Mouse (Mus musculus): ENCODE measurements at regions not wholly inside any gene's neighbourhood (a gene's known extent, or its start where the extent isn't known, plus 50 kb on each side); places are given as distances from the start of the nearest gene placed in this dataset.

DNA sequence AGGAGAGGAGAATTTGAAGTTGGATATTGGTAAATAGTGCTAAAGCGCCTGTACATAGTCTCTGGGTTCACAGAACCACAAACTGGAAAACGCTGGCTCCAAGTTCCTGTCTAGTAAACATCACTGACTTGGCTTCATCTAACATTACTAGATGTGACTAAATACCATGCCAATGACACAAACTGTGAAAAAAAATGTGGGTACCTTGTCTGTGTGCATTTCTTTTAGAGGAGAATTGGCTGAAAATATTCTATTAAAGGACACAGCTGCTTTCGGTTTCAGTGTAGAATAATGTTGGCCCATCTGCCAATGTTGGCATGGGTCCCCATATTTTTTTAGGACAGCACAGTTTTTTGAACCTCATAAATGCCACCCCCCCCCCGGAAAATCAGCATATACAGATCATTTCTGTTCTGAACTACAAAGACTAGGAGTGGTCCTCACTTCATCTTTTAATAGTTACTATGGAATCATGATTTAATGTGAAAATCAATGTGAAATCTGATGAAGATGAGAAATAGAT lies 629.9 kb upstream of the Chrm3 start:
- no peak for TF ChIP-seq GATA1 (IDR thresholded peaks at IDR 0.05; ENCODE audit: borderline replicate concordance, low read length)
- TF ChIP-seq FLI1 (IDR thresholded peaks at IDR 0.05; ENCODE audit: low read length): no peak

Data from megakaryocyte, embryonic 14.5 days (primary cell).